11 mouse cellular contexts compared by ENCODE assay signal in genomic region chr19:3667155-3667895, GRCm38 (mm10). TPM values are rescaled to one million over a fixed set of nuclear protein-coding genes. Genes with fewer than 3 reads are reported as not detected.
DNase-seq lines count a peak whose midpoint lies in the region; ATAC-seq and TF ChIP-seq lines count a peak whose summit lies in the region.
"Had no signal": no experiment of that assay in that cellular context is flagged by ENCODE, and none has a peak within 500 bp of the region (broad histone marks: within the 10 kb centered on the region; RNA-seq: fewer than 3 reads in every experiment).

No protein-coding gene starts in this region.

- no peak for TF ChIP-seq CTCF in lung, adult 2 months (IDR thresholded peaks at IDR 0.05; ENCODE audit: insufficient read depth, low read length)
- TF ChIP-seq CTCF in heart, postnatal 0 days (IDR thresholded peaks at IDR 0.05; ENCODE audit: low read depth) = no peak

- 94% methylated on average over 6 of the region's 6 CpGs for WGBS in forebrain, embryonic 12.5 days
- 88% methylated on average over 6 of the region's 6 CpGs for WGBS in forebrain, embryonic 15.5 days
- WGBS in lung, embryonic 15.5 days = 62% methylated on average over 6 of the region's 6 CpGs
- WGBS in lung, adult 2 months = 30% methylated on average over 6 of the region's 6 CpGs
- 52% methylated on average over 6 of the region's 6 CpGs for WGBS in heart, postnatal 0 days
- 24% methylated on average over 6 of the region's 6 CpGs for WGBS in liver, embryonic 16.5 days (ENCODE audit: insufficient replicate concordance)

- no peak for TF ChIP-seq EP300 in heart, postnatal 0 days (IDR thresholded peaks at IDR 0.05; ENCODE audit: low read depth)

- no peaks in the 10 kb centered on the region for H3K27me3 ChIP-seq in forebrain, embryonic 12.5 days
- no peaks in the 10 kb centered on the region for H3K27me3 ChIP-seq in forebrain, embryonic 15.5 days
- H3K27me3 ChIP-seq in lung, embryonic 15.5 days = no peaks in the 10 kb centered on the region
- H3K27me3 ChIP-seq in heart, postnatal 0 days (ENCODE audit: control insufficient read depth, insufficient read depth, low read length) = no peaks in the 10 kb centered on the region
- H3K27me3 ChIP-seq in liver, embryonic 16.5 days (ENCODE audit: control insufficient read depth, insufficient read depth, low read depth, low read length) = no peaks in the 10 kb centered on the region

- no peak overlapping the region for H3K4me2 ChIP-seq in forebrain, embryonic 12.5 days
- no peak overlapping the region for H3K4me2 ChIP-seq in forebrain, embryonic 15.5 days (replicated peaks)
- H3K4me2 ChIP-seq in lung, embryonic 15.5 days = no peak overlapping the region
- no peak overlapping the region for H3K4me2 ChIP-seq in heart, postnatal 0 days (ENCODE audit: low read depth, low read length)
- no peak overlapping the region for H3K4me2 ChIP-seq in liver, embryonic 16.5 days (ENCODE audit: low read depth, low read length)

- ATAC-seq in forebrain, embryonic 12.5 days (ENCODE audit: low FRiP score) = no peak
- no peak for ATAC-seq in forebrain, embryonic 15.5 days (replicated peaks)
- no peak for ATAC-seq in lung, embryonic 15.5 days (ENCODE audit: borderline replicate concordance, extremely low read depth, low FRiP score, low TSS enrichment)
- peak; percentile 52 for ATAC-seq in heart, postnatal 0 days (ENCODE audit: insufficient read depth, low read depth)
- ATAC-seq in liver, embryonic 16.5 days (ENCODE audit: low read depth) = no peak
- ATAC-seq: forebrain, embryonic 16.5 days had no signal

- no peak for DNase-seq in lung, adult 2 months
- DNase-seq in heart, postnatal 0 days (ENCODE audit: low spot score) = peak; percentile 36
- no peak for DNase-seq in spleen, postnatal 36 days (ENCODE audit: low spot score in 2 of 2)
- DNase-seq in urinary bladder, postnatal 36 days (ENCODE audit: low spot score in 2 of 2) = no peak
- DNase-seq: cerebellum, adult 2 months; retina, postnatal 1 day had no signal

- H3K9ac ChIP-seq in forebrain, embryonic 12.5 days = no peak overlapping the region
- H3K9ac ChIP-seq in forebrain, embryonic 15.5 days (replicated peaks) = no peak overlapping the region
- no peak overlapping the region for H3K9ac ChIP-seq in lung, embryonic 15.5 days
- no peak overlapping the region for H3K9ac ChIP-seq in heart, postnatal 0 days (replicated peaks; ENCODE audit: low read depth, low read length)
- H3K9ac ChIP-seq in liver, embryonic 16.5 days (ENCODE audit: low read depth, low read length) = no peak overlapping the region

- TF ChIP-seq POLR2A in lung, adult 2 months (IDR thresholded peaks at IDR 0.05; ENCODE audit: borderline replicate concordance, extremely low read depth, low read depth, low read length) = no peak

- H3K4me1 ChIP-seq in forebrain, embryonic 12.5 days = peaks cover 20% of the 10 kb centered on the region
- peaks cover 17% of the 10 kb centered on the region for H3K4me1 ChIP-seq in forebrain, embryonic 15.5 days
- peaks cover 60% of the 10 kb centered on the region for H3K4me1 ChIP-seq in lung, embryonic 15.5 days
- H3K4me1 ChIP-seq in lung, adult 2 months (ENCODE audit: control insufficient read depth, insufficient read depth, low read length) = peaks cover 48% of the 10 kb centered on the region
- peaks cover 45% of the 10 kb centered on the region for H3K4me1 ChIP-seq in heart, postnatal 0 days (ENCODE audit: control insufficient read depth, insufficient read depth)
- peaks cover 52% of the 10 kb centered on the region for H3K4me1 ChIP-seq in liver, embryonic 16.5 days (ENCODE audit: control insufficient read depth, low read depth, low read length)

- H3K9me3 ChIP-seq in forebrain, embryonic 12.5 days = no peaks in the 10 kb centered on the region
- no peaks in the 10 kb centered on the region for H3K9me3 ChIP-seq in forebrain, embryonic 15.5 days
- H3K9me3 ChIP-seq in lung, embryonic 15.5 days = no peaks in the 10 kb centered on the region
- H3K9me3 ChIP-seq in heart, postnatal 0 days (replicated peaks; ENCODE audit: control insufficient read depth, low read length) = no peaks in the 10 kb centered on the region
- H3K9me3 ChIP-seq in liver, embryonic 16.5 days (replicated peaks; ENCODE audit: control insufficient read depth, low read length) = no peaks in the 10 kb centered on the region

- no peak overlapping the region for H3K4me3 ChIP-seq in forebrain, embryonic 12.5 days (replicated peaks)
- no peak overlapping the region for H3K4me3 ChIP-seq in forebrain, embryonic 15.5 days
- H3K4me3 ChIP-seq in lung, embryonic 15.5 days = no peak overlapping the region
- H3K4me3 ChIP-seq in lung, adult 2 months (replicated peaks; ENCODE audit: extremely low read depth, low read depth, low read length) = no peak overlapping the region
- H3K4me3 ChIP-seq in heart, postnatal 0 days (ENCODE audit: low read depth, low read length) = no peak overlapping the region
- H3K4me3 ChIP-seq in liver, embryonic 16.5 days (ENCODE audit: low read depth, low read length) = no peak overlapping the region

- no peaks in the 10 kb centered on the region for H3K36me3 ChIP-seq in forebrain, embryonic 12.5 days (replicated peaks)
- no peaks in the 10 kb centered on the region for H3K36me3 ChIP-seq in forebrain, embryonic 15.5 days
- peaks cover 3% of the 10 kb centered on the region for H3K36me3 ChIP-seq in lung, embryonic 15.5 days
- H3K36me3 ChIP-seq in heart, postnatal 0 days (replicated peaks; ENCODE audit: control insufficient read depth, insufficient read depth, low read length) = peaks cover 5% of the 10 kb centered on the region; the same call in 1 of the 2 replicates
- H3K36me3 ChIP-seq in liver, embryonic 16.5 days (ENCODE audit: control insufficient read depth, insufficient read depth) = no peaks in the 10 kb centered on the region

- H3K27ac ChIP-seq in forebrain, embryonic 12.5 days = 0 out of 2 replicates have a peak overlapping the region, but pooled peaks have one; percentile 5
- H3K27ac ChIP-seq in forebrain, embryonic 15.5 days (replicated peaks) = no peak overlapping the region
- peak overlapping the region; percentile 74 for H3K27ac ChIP-seq in lung, embryonic 15.5 days
- H3K27ac ChIP-seq in heart, postnatal 0 days (ENCODE audit: low read depth) = peak overlapping the region; percentile 68
- peak overlapping the region; percentile 61 for H3K27ac ChIP-seq in liver, embryonic 16.5 days (ENCODE audit: low read length)

RNA-seq across cellular contexts. Expression of gene Lrp5, which starts 19.0 kb away (rescaled TPM):
- polyA plus RNA-seq in forebrain, embryonic 12.5 days (2016; fragmentation: Nextera tagmentation; extraction: Ambion mirVana) = 2.9 and 3.2 TPM in 2 replicates
- polyA plus RNA-seq in forebrain, embryonic 15.5 days (2015; fragmentation: Nextera tagmentation; extraction: Ambion mirVana) = 2.3 TPM in 2 replicates
- polyA plus RNA-seq in lung, embryonic 15.5 days (2015; fragmentation: Nextera tagmentation; extraction: Ambion mirVana) = 7.7 TPM in 2 replicates
- polyA plus RNA-seq in lung, adult 2 months (2012; rRNA removed) = 85.8 and 87.8 TPM in 2 replicates
- total RNA-seq in heart, postnatal 0 days (2014; rRNA removed; ENCODE audit: low replicate concordance) = 28.0 and 30.5 TPM in 2 replicates
- polyA plus RNA-seq in heart, postnatal 0 days (2015; fragmentation: Nextera tagmentation; extraction: Ambion mirVana) = 1.8 and 1.9 TPM in 2 replicates
- 2.2 and 2.7 TPM in 2 replicates for polyA plus RNA-seq in liver, embryonic 16.5 days (2015; fragmentation: Nextera tagmentation; extraction: Ambion mirVana)

RNA-seq across cellular contexts. Expression of gene 1810055G02Rik, which starts 40.8 kb away (rescaled TPM):
- 35.1 and 40.2 TPM in 2 replicates for polyA plus RNA-seq in forebrain, embryonic 12.5 days (2016; fragmentation: Nextera tagmentation; extraction: Ambion mirVana)
- 31.3 and 35.1 TPM in 2 replicates for polyA plus RNA-seq in forebrain, embryonic 15.5 days (2015; fragmentation: Nextera tagmentation; extraction: Ambion mirVana)
- polyA plus RNA-seq in lung, embryonic 15.5 days (2015; fragmentation: Nextera tagmentation; extraction: Ambion mirVana) = 31.9 and 32.2 TPM in 2 replicates
- 36.3 and 41.4 TPM in 2 replicates for polyA plus RNA-seq in lung, adult 2 months (2012; rRNA removed)
- 17.3 and 19.6 TPM in 2 replicates for total RNA-seq in heart, postnatal 0 days (2014; rRNA removed; ENCODE audit: low replicate concordance)
- 10.8 and 12.2 TPM in 2 replicates for polyA plus RNA-seq in heart, postnatal 0 days (2015; fragmentation: Nextera tagmentation; extraction: Ambion mirVana)
- polyA plus RNA-seq in liver, embryonic 16.5 days (2015; fragmentation: Nextera tagmentation; extraction: Ambion mirVana) = 15.8 and 16.5 TPM in 2 replicates
